Mouse (Mus musculus) mature B cell (primary cell): ENCODE measurements around the gene Gtf2a2.

Experiments used
- in situ Hi-C: fragments of 300-500 bp; cut with MboI; formaldehyde crosslinking; loops from 2 replicates; pipeline ENCODE4 v1.14.3; 2019

Gene Gtf2a2

GRCm38 (mm10) chr9:70062012-70062411, 49.7 kb downstream of the Gtf2a2 start:
- in situ Hi-C loops, result no loop called here

- in situ Hi-C loops, result no loop called here
Observed at GRCm38 (mm10) chr9:70067497-70067896, 55.1 kb downstream of the Gtf2a2 start.

- in situ Hi-C loops, result no loop called here
Observed at GRCm38 (mm10) chr9:70069961-70070435, 57.6 kb downstream of the Gtf2a2 start.

- in situ Hi-C loops, result no loop called here
Observed at GRCm38 (mm10) chr9:70072387-70072786, 60.0 kb downstream of the Gtf2a2 start.
